Comparison of ENCODE assay signal across 11 mouse cellular contexts in genomic region chr17:49738351-49738750, GRCm38 (mm10).
DNase-seq lines count a peak whose midpoint lies in the region; ATAC-seq lines count a peak whose summit lies in the region.
"Had no signal": no experiment of that assay in that cellular context is flagged by ENCODE, and none has a peak within 500 bp of the region (broad histone marks: within the 10 kb centered on the region; RNA-seq: fewer than 3 reads in every experiment).

No protein-coding gene starts in this region.

- no peak overlapping the region for H3K4me2 ChIP-seq in heart, embryonic 11.5 days
- no peak overlapping the region for H3K4me2 ChIP-seq in midbrain, embryonic 13.5 days (replicated peaks)
- H3K4me2 ChIP-seq: hindbrain, embryonic 12.5 days; neural tube, embryonic 12.5 days had no signal

- intact Hi-C loops in heart, postnatal 36 days (cut with DNase I), result loop anchor here (2.0 to 5.0 kb wide), 2 partner anchors 48 to 176 kb away; partner anchors contain the start of gene Daam2

- no peak overlapping the region for H3K27ac ChIP-seq in heart, embryonic 11.5 days (ENCODE audit: low read depth, low read length)
- H3K27ac ChIP-seq in midbrain, embryonic 10.5 days (replicated peaks), result no peak overlapping the region
- H3K27ac ChIP-seq in midbrain, embryonic 13.5 days, result no peak overlapping the region
- H3K27ac ChIP-seq: hindbrain, embryonic 12.5 days; neural tube, embryonic 12.5 days had no signal

- peaks cover 6% of the 10 kb centered on the region; the same call in 1 of the 2 replicates for H3K4me1 ChIP-seq in heart, embryonic 11.5 days (ENCODE audit: control insufficient read depth, insufficient read depth, low read length)
- H3K4me1 ChIP-seq in midbrain, embryonic 10.5 days, result peaks cover 3% of the 10 kb centered on the region
- H3K4me1 ChIP-seq in midbrain, embryonic 13.5 days (replicated peaks), result no peaks in the 10 kb centered on the region
- H3K4me1 ChIP-seq: hindbrain, embryonic 12.5 days; neural tube, embryonic 12.5 days had no signal

- H3K4me3 ChIP-seq in heart, embryonic 11.5 days (ENCODE audit: low read depth, low read length), result no peak overlapping the region
- no peak overlapping the region for H3K4me3 ChIP-seq in midbrain, embryonic 10.5 days
- no peak overlapping the region for H3K4me3 ChIP-seq in midbrain, embryonic 13.5 days (replicated peaks)
- H3K4me3 ChIP-seq: hindbrain, embryonic 12.5 days; neural tube, embryonic 12.5 days had no signal

- H3K27me3 ChIP-seq in heart, embryonic 11.5 days (ENCODE audit: control insufficient read depth, insufficient read depth, low read length), result no peaks in the 10 kb centered on the region
- no peaks in the 10 kb centered on the region; the same call in 1 of the 2 replicates for H3K27me3 ChIP-seq in midbrain, embryonic 10.5 days (ENCODE audit: low read depth, poor library complexity, severe bottlenecking)
- no peaks in the 10 kb centered on the region for H3K27me3 ChIP-seq in midbrain, embryonic 13.5 days
- H3K27me3 ChIP-seq: hindbrain, embryonic 12.5 days; neural tube, embryonic 12.5 days had no signal

- WGBS in heart, embryonic 11.5 days (ENCODE audit: insufficient replicate concordance), result 51% methylated on average over 11 of the region's 11 CpGs
- WGBS in midbrain, embryonic 10.5 days, result 81% methylated on average over 11 of the region's 11 CpGs
- 89% methylated on average over 11 of the region's 11 CpGs for WGBS in midbrain, embryonic 13.5 days

- H3K9me3 ChIP-seq in heart, embryonic 11.5 days (replicated peaks; ENCODE audit: control insufficient read depth, low read length), result no peaks in the 10 kb centered on the region
- H3K9me3 ChIP-seq in midbrain, embryonic 10.5 days (replicated peaks), result peaks cover 4% of the 10 kb centered on the region; the same call in 1 of the 2 replicates
- no peaks in the 10 kb centered on the region for H3K9me3 ChIP-seq in midbrain, embryonic 13.5 days
- H3K9me3 ChIP-seq: hindbrain, embryonic 12.5 days had no signal

- peak; percentile 98 for DNase-seq in heart, adult 11 months
- peak; percentile 33 for DNase-seq in urinary bladder, postnatal 14 days (ENCODE audit: low spot score)
- DNase-seq in urinary bladder, postnatal 10 days (ENCODE audit: low spot score), result no peak
- DNase-seq in heart, postnatal 36 days, result peak; percentile 37 to 46
- no peak for DNase-seq in spleen, postnatal 36 days (ENCODE audit: low spot score in 2 of 2)
- no peak for DNase-seq in midbrain, embryonic 10.5 days (ENCODE audit: low spot score)
- DNase-seq: cerebellum, adult 8-10 months had no signal

- no peak for ATAC-seq in heart, embryonic 11.5 days (replicated peaks; ENCODE audit: insufficient number of reproducible peaks, low FRiP score, low TSS enrichment)
- ATAC-seq in midbrain, embryonic 13.5 days, result no peak

- no peak overlapping the region for H3K9ac ChIP-seq in heart, embryonic 11.5 days (ENCODE audit: low read depth, low read length)
- no peak overlapping the region for H3K9ac ChIP-seq in midbrain, embryonic 13.5 days (replicated peaks)
- H3K9ac ChIP-seq: hindbrain, embryonic 12.5 days; neural tube, embryonic 12.5 days had no signal

- no peaks in the 10 kb centered on the region for H3K36me3 ChIP-seq in heart, embryonic 11.5 days (ENCODE audit: control insufficient read depth, insufficient read depth, low read length)
- H3K36me3 ChIP-seq in midbrain, embryonic 10.5 days, result no peaks in the 10 kb centered on the region
- no peaks in the 10 kb centered on the region for H3K36me3 ChIP-seq in midbrain, embryonic 13.5 days
- H3K36me3 ChIP-seq: hindbrain, embryonic 12.5 days; neural tube, embryonic 12.5 days had no signal

Comparison
In these comparisons a context has a peak if more than half of its experiments do, and no peak if none do; other contexts are left out.
1. DNase-seq: peak in heart, adult 11 months (single experiment), urinary bladder, postnatal 14 days (single experiment) and heart, postnatal 36 days (2 of 2); none in urinary bladder, postnatal 10 days (single experiment), spleen, postnatal 36 days (0 of 2) and midbrain, embryonic 10.5 days (single experiment).